Mouse (Mus musculus): ENCODE measurements around the gene Sfrp2. TPM values are rescaled to one million over a fixed set of nuclear protein-coding genes. Genes with fewer than 3 reads are reported as not detected.
A peak's percentile ranks its signal among the peaks of the same experiment; 100 is the strongest.

Gene Sfrp2
- not detected in 2 replicates for total RNA-seq (2015)
- not detected in 2 replicates for total RNA-seq (2017)

GRCm38 (mm10) chr3:83765871-83766725 is at the start of gene Sfrp2:
Gene Sfrp2 (plus strand): TSS chr3:83766321.
- no peak for ATAC-seq (ENCODE audit: poor library complexity, severe bottlenecking)

DNA sequence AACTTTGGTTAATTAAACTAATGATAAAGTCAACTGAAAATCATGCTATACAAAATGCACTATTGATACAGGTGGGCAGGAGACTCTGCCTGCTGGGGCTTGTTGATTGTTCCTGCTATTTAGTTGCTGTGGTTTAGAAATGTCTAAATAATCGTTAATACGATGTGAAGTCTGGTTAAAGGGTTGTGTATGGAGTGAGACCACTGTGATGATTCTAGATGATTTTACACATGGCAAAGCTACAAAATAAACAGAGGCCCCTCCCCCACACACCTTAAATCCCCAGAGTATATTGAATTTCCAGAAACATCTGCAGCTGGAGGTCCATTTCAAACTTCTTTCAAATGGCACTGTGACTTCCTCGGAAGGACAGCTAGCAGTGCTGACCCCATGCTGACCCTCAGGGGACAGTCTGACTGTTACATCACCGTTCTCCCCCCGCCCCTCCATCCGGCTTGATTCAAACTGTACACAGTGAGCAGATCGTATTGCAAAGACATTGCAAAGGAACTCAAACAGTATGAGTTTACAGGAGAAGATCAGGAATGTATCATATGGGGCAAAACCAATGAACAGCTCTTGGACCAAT is 48.4 kb upstream of the Sfrp2 start:
- no peak for ATAC-seq (ENCODE audit: poor library complexity, severe bottlenecking)

DNA sequence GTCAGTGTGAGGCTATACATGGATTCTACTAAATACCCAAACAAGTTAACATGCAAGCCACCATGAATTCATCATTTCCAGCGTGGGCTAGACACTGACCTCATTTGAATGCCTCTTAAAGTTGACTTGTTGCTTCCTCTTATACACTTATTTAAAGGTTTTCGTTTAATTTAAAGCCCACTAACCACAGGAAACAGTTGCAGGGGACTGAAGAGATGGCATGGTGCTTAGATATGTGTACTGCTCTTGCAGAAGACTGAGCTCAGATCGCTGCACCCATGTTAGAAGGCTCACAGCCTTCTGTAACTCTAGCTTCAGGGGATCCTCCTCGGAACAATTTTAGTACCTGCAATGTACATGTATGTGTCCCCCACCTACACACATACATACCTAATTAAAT is 47.5 kb upstream of the Sfrp2 start:
- ATAC-seq (ENCODE audit: poor library complexity, severe bottlenecking): no peak

GRCm38 (mm10) chr3:83728223-83728622 is 37.9 kb upstream of the Sfrp2 start:
- ATAC-seq (ENCODE audit: poor library complexity, severe bottlenecking): no peak

GRCm38 (mm10) chr3:83728675-83729390 is 37.3 kb upstream of the Sfrp2 start:
- no peak for ATAC-seq (ENCODE audit: poor library complexity, severe bottlenecking)

DNA sequence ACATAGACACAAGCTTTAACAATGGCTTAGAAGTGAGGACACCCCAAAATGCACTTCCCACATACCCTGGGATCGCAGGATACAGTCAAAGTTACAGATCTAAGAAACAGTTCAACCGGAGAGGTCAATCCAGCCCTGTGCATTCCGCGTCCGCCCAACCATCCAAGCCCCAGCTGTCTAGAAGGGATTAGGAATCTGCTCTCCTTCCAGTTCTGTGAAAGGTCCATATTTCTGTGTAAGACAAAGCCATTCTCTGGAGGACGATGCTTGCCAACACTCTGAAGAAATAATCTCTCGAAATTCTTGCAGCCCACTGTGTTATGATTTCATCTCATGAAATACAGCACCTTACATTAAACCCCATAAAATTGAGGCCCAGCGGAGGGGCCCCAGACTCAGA is 32.1 kb upstream of the Sfrp2 start:
- no peak for ATAC-seq (ENCODE audit: poor library complexity, severe bottlenecking)

DNA sequence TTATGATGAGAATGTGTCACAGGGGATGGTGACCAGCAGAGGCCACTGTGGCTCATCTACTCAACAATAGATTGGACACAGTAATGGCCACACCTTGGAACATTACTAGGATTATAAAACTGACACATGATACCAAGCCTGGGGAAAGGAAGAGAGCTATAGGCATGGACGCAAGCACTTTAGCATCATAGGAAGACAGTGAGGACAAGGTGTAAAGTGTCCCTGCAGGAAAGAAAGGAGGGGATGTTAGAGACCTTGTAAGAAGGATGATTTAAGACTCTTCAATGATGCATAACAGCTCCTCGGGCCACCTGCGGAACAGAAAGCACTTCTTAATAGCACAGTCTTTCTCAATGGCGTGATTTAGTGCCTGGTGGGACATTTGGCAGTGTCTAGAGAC is 29.1 kb upstream of the Sfrp2 start:
- ATAC-seq (ENCODE audit: poor library complexity, severe bottlenecking): no peak

- ATAC-seq (ENCODE audit: poor library complexity, severe bottlenecking): no peak
Measured at GRCm38 (mm10) chr3:83740246-83740645, 25.9 kb upstream of the Sfrp2 start.

DNA sequence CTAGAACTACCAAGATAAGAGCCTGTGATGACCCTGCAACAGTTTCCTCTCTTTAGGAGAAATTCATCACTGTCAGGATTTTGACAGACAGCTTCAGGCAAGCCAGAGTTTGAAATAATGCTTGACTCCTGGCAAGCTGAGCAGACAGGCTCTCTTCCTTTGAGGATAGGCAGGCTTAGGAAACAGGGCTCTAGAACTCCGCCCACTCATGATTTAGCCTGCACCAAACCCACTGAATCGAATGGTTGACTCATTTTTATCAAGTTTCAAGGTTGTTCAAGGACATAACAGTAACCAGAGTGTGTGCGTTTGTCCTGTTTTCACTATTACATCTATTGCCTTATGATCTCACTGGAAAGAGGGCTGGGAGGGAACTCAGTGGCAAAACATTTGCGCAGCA is 18.8 kb upstream of the Sfrp2 start:
- ATAC-seq (ENCODE audit: poor library complexity, severe bottlenecking): no peak

GRCm38 (mm10) chr3:83747895-83748294 is 18.2 kb upstream of the Sfrp2 start:
- no peak for ATAC-seq (ENCODE audit: poor library complexity, severe bottlenecking)

- no peak for ATAC-seq (ENCODE audit: poor library complexity, severe bottlenecking)
Measured at GRCm38 (mm10) chr3:83751625-83752024, 14.5 kb upstream of the Sfrp2 start.

GRCm38 (mm10) chr3:83752196-83752595 is 13.9 kb upstream of the Sfrp2 start:
- ATAC-seq (ENCODE audit: poor library complexity, severe bottlenecking): no peak

DNA sequence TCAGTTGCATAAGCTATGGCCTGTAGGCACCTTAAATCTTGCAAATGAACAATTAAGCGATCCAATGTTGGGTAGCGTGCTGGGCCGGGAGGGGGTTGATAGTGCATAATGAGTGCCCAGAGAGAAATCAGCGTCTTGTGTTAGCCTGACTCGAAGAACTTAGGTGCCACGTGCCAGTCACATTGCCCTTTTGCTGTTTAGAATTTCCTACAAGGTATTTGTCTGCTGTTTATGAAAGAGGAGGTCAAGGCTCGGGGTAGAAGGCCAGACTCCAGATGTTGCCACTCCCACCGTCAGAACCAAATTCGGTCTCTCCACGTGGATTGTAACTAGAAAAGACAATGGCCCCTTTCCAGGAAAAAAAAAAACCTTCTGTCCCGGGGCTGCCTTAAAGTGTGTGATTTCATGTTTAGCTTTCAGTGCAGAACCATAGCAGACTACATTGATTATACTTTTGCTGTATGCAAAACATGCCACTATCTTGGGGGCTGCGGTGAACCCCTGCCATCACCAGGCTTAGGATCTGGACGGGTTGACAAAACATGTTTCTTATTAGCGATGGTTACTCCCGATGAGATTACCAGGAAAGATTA is 11.0 kb upstream of the Sfrp2 start:
- ATAC-seq (ENCODE audit: poor library complexity, severe bottlenecking): no peak

- no peak for ATAC-seq (ENCODE audit: poor library complexity, severe bottlenecking)
Measured at GRCm38 (mm10) chr3:83755666-83756065, 10.5 kb upstream of the Sfrp2 start.

DNA sequence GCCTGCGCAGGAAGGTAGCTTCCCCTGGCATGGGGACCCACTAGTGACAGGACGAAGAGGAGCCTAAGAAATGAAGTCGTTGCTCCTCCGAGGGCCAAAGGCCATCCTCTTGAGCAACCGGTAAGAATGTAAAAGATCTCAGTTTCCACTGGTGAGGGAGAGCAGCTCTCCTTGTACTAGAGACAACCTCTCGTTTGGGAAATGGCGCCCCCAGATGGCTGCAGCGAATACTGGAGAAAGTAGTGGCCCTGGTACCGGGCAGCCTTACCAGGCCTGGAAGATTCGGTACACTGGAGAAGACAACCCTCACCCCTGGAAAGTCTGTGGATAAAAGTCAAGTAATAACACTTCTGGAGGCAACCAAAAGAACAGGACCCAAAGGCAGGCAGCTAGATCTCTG is 3.8 kb upstream of the Sfrp2 start:
- ATAC-seq (ENCODE audit: poor library complexity, severe bottlenecking): no peak

GRCm38 (mm10) chr3:83763551-83764548 is 2.3 kb upstream of the Sfrp2 start:
- peak; percentile 71 for ATAC-seq (ENCODE audit: poor library complexity, severe bottlenecking)

GRCm38 (mm10) chr3:83766726-83767070 is 577 bp downstream of the Sfrp2 start:
- no peak for ATAC-seq (ENCODE audit: poor library complexity, severe bottlenecking)

GRCm38 (mm10) chr3:83767121-83767520 is 1.0 kb downstream of the Sfrp2 start:
- ATAC-seq (ENCODE audit: poor library complexity, severe bottlenecking): no peak

DNA sequence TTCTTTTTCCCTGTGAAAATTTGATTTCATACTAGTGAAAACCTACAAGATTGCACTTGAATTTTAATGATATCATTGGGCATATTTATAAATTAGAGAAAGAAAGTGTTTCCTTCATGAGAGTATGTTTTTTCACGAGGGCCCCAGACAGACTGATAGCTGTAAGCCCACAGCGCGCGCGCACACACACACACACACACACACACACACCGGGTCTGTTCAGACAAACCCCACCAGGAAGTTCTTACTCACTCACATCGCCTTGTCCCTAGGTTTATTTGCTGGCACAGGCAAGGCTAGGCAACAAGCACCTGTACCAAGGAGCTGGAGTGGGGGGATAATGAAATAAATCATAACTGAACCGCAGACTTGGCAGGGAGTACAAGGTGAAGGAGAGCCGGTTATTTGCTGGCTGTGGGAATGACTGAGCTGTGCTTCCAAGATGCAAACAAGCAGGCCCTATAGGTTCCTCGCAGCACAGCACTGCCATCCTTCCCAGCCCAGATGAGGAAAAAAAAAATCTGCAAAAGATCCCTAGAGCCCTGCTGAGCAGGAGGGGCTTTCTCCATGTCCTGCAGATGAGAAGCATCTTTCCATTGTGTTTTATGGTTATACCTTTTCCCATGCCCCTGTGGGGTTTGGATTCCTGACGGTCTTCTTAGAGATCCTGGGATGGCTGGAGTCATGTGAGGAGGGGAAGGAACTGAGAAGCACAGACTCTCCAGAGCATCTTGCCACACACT is 2.3 kb downstream of the Sfrp2 start:
- ATAC-seq (ENCODE audit: poor library complexity, severe bottlenecking): no peak

DNA sequence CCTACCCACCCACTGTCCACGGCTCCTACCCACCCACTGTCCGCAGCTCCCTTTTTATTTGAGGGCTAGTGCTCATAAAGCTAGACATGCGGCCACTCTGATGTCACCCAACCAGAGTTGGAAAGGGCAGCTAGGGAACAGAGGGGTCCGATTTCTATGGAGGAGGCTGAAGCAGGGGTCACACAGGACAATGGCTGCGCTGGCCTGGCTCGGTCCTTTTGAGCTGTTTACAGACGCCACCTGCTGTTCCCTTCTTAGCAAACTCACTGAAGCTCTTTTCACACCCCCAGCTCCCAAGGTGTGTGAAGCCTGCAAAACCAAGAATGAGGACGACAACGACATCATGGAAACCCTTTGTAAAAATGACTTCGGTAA is 2.9 kb downstream of the Sfrp2 start:
- no peak for ATAC-seq (ENCODE audit: poor library complexity, severe bottlenecking)

Measured in megakaryocyte, adult 5-6 weeks (primary cell).